Mouse (Mus musculus) cortical plate, adult 2 months (tissue): ENCODE measurements around the gene Slc7a8. TPM values are rescaled to one million over a fixed set of nuclear protein-coding genes. Genes with fewer than 3 reads are reported as not detected.

Experiments
- H3K27ac ChIP-seq: fragments of 200-500 bp; 2 replicates; pipeline ENCODE4 v1.5.1; 2012; ENCODE audit warnings: low read length, control low read depth, inconsistent platforms; ENCODE audit not compliant: insufficient read depth
- H3K4me1 ChIP-seq: fragments of 200-500 bp; 2 replicates; pipeline ENCODE4 v1.6.1; 2011; ENCODE audit warnings: low read length; ENCODE audit not compliant: control insufficient read depth, insufficient read depth
- H3K4me3 ChIP-seq: fragments of 200-500 bp; 2 replicates; pipeline ENCODE4 v1.5.1; 2011; ENCODE audit warnings: mild to moderate bottlenecking, low read length, control low read depth; ENCODE audit not compliant: insufficient read depth
- CTCF ChIP-seq: fragments of 200-500 bp; IDR thresholded peaks from 2 replicates; pipeline ENCODE4 v1.5.1; 2011; ENCODE audit warnings: mild to moderate bottlenecking, control low read depth, low read length; ENCODE audit not compliant: insufficient read depth; ENCODE audit errors: extremely low read depth
- POLR2A ChIP-seq: fragments of 200-500 bp; IDR thresholded peaks from 2 replicates; pipeline ENCODE4 v1.6.1; 2011; ENCODE audit warnings: mild to moderate bottlenecking, low read length, control low read depth; ENCODE audit not compliant: insufficient read depth; ENCODE audit errors: extremely low read depth
- polyA plus RNA-seq: library from polyadenylated mRNA; depleted of rRNA; stranded (reverse); fragments of >200 nt; gene quantifications from 2 replicates; pipeline ENCODE4 v1.2.3, GENCODE M21; 2012

Slc7a8 gene
- polyA plus RNA-seq, 1 experiment: 54.7 TPM

- Histone ChIP-seq H3K27ac (no peak overlapping the region), H3K4me3 (no peak overlapping the region), H3K4me1 (peaks cover 1% of the 10 kb centered on the region; the same call in 1 of the 2 replicates)
- TF ChIP-seq CTCF (no peak), POLR2A (no peak)
These were observed 72.7 kb downstream of the Slc7a8 start for GRCm38 (mm10) chr14:54709054-54709453.

GRCm38 (mm10) chr14:54706589-54707320, 75.0 kb downstream of the Slc7a8 start:
- Histone ChIP-seq H3K4me1 (no peaks in the 10 kb centered on the region), H3K27ac (no peak overlapping the region), H3K4me3 (no peak overlapping the region)
- no peak for TF ChIP-seq POLR2A
- no peak for TF ChIP-seq CTCF

DNA sequence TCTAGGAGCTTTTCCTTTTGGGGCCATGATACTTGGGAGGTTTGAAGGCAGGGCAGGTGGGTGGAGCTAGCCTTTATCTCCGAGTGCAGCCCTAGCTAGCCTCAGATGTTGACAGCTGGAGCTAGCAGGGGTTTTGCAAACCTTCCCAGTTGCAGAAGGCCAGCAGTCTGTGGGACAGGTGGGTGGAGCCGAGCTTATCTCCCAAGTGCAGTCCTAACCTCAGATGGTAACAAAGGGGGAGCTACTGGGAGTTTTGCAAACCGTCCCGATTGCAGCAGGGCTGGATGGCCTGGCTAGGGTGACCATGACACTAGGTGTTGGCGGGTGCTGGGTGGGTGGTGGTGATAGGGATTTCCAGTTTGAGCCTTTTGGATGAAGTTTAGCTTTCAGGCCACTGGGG, 75.9 kb downstream of the Slc7a8 start:
- Histone ChIP-seq H3K4me3 (no peak overlapping the region), H3K27ac (no peak overlapping the region)
- TF ChIP-seq CTCF: no peak
- TF ChIP-seq POLR2A: no peak

DNA sequence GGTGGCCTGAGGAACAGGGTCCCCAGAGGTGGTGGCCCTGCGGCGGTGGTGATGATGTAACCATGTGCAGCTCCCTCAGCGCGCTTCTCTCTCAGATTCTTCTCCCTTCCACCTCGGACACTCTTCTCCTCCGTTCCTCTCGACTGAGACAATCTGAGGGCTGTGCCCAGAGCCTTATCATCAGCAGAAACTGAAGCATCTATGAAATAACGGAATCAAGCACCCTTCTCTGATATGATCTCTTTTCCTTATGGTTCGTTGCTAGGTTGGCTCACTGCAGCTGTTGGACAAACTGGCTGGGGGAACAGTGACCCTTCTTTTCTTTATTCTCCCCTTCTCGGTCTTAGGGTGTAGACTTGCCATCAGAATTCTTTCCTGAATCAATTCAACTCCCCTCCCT, 78.5 kb downstream of the Slc7a8 start:
- Histone ChIP-seq H3K4me1 (no peaks in the 10 kb centered on the region), H3K4me3 (no peak overlapping the region), H3K27ac (no peak overlapping the region)
- no peak for TF ChIP-seq CTCF
- no peak for TF ChIP-seq POLR2A

More for the DNA sequence above, 75.9 kb downstream of the Slc7a8 start:
- H3K4me1 ChIP-seq: no peaks in the 10 kb centered on the region

DNA sequence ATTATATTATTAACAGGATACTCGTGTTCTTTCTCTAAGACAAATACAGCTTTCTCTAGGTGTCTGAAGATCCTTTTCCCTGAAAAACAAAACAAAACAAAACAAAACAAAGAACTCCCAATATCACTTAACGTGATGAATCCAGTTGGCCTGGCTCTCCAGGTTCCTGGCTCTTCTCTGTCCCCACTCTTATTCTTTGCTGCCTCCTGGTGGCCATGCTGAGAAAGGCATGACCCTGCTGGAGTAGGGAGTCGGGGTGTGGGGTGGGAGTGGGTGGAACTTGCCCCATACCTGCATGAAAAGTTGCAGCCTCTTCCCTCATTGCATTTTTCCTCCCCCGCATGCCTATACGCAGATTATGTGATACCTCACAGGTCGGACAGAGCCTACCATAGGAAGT, 80.4 kb downstream of the Slc7a8 start:
- Histone ChIP-seq H3K4me1 (no peaks in the 10 kb centered on the region), H3K4me3 (no peak overlapping the region)
- peak; percentile 85 for TF ChIP-seq CTCF
- TF ChIP-seq POLR2A: no peak

GRCm38 (mm10) chr14:54699586-54699985, 82.2 kb downstream of the Slc7a8 start:
- Histone ChIP-seq H3K4me3 (no peak overlapping the region), H3K27ac (no peak overlapping the region), H3K4me1 (no peaks in the 10 kb centered on the region)
- TF ChIP-seq POLR2A (no peak), CTCF (no peak)

More for the DNA sequence above, 80.4 kb downstream of the Slc7a8 start:
- H3K27ac ChIP-seq: no peak overlapping the region

GRCm38 (mm10) chr14:54698733-54699132, 83.0 kb downstream of the Slc7a8 start, which contains the start of gene Gm29776:
TSS of gene Gm29776 (minus strand) at chr14:54698833.
- TF ChIP-seq CTCF (no peak), POLR2A (no peak)
- H3K27ac ChIP-seq: no peak within 1 kb of the TSS
- H3K4me1 ChIP-seq: no peaks in the 10 kb centered on the region
- no peak within 1 kb of the TSS for H3K4me3 ChIP-seq

- TF ChIP-seq POLR2A (no peak), CTCF (no peak)
- H3K4me1 ChIP-seq: no peaks in the 10 kb centered on the region
These were observed 85.0 kb downstream of the Slc7a8 start for GRCm38 (mm10) chr14:54696752-54697151.

DNA sequence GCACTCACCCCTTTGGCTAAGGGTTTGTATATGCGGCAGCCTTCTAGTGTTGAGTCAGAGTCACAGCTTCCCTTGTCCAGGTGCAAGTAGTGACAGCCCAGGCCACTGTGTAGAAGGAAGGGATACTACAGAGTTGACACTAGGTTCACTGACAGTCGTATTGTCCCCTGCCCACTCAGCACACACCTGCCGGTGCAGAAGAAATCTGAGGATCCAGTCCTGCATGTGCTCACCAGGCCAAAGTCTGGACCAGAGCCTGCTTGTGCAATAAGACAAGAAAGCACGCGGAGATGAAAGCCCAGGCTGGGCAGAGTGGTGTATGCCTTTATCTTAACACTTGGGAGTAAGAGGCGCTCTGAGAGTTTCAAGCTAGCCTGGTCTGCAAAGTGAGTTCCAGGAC, 86.7 kb downstream of the Slc7a8 start:
- TF ChIP-seq POLR2A (no peak), CTCF (no peak)
- Histone ChIP-seq H3K4me1 (no peaks in the 10 kb centered on the region), H3K4me3 (no peak overlapping the region), H3K27ac (no peak overlapping the region)

More at GRCm38 (mm10) chr14:54696752-54697151, 85.0 kb downstream of the Slc7a8 start:
- Histone ChIP-seq H3K27ac (no peak overlapping the region), H3K4me3 (no peak overlapping the region)

DNA sequence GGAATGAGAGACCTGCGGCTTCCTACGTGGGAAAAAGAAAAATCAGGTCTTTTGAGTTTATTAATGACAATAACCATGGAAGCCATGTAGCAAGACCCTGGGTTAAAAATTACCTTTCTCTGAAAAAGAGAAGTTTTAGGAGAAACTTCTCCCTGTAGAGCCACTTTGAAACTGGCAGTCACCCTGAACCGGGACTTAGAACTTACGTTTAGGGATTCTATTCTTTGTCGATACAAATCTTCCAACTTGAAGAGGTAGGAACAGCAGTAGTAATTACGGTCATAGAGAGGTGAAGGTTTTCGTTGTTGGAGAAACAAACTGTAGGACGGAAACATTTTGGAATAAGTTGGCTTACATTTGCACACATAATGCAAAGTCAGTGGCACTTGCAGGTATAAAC, 94.5 kb downstream of the Slc7a8 start:
- no peak for TF ChIP-seq POLR2A
- TF ChIP-seq CTCF: no peak
- H3K4me3 ChIP-seq: peak overlapping the region; percentile 41
- H3K4me1 ChIP-seq: no peaks in the 10 kb centered on the region; the same call in 1 of the 2 replicates
- no peak overlapping the region for H3K27ac ChIP-seq
